Mouse (Mus musculus) forebrain, embryonic 14.5 days (tissue): ENCODE measurements around the gene Nhsl2. TPM values are rescaled to one million over a fixed set of nuclear protein-coding genes. Genes with fewer than 3 reads are reported as not detected.
"Not testable (repeated sequence)": the region's sequence is repeated elsewhere in the genome, so short reads cannot be mapped to it uniquely, and the experiment has no call there.

ENCODE experiments used
- ATAC-seq: fragments of 200-750 bp; cut with Nextera tagmentation; 2 replicates; pipeline ENCODE4 v1.8.0; 2017; ENCODE audit warnings: mild to moderate bottlenecking, moderate library complexity
- DNase-seq: peaks from one replicate; pipeline ENCODE4 v3.0.0-alpha.2; 2015; ENCODE audit warnings: low spot score
- H3K27ac ChIP-seq: fragments of 300-500 bp; sonication (generic); 2 replicates; pipeline ENCODE4 v1.5.1; 2014; ENCODE audit warnings: low read depth, mild to moderate bottlenecking, control low read depth, low read length, moderate library complexity
- H3K27me3 ChIP-seq: fragments of 300-500 bp; sonication (generic); replicated peaks from 2 replicates; pipeline ENCODE4 v1.6.1; 2014; ENCODE audit warnings: low read length, control low read depth, mixed read lengths; ENCODE audit not compliant: control insufficient read depth, insufficient read depth
- H3K36me3 ChIP-seq: fragments of 300-500 bp; sonication (generic); 2 replicates; pipeline ENCODE4 v1.6.1; 2014; ENCODE audit warnings: low read length, control low read depth; ENCODE audit not compliant: control insufficient read depth, insufficient read depth
- H3K4me1 ChIP-seq: fragments of 300-500 bp; sonication (generic); 2 replicates; pipeline ENCODE4 v1.6.1; 2014; ENCODE audit warnings: antibody characterized with exemption, low read length, control low read depth; ENCODE audit not compliant: control insufficient read depth, insufficient read depth
- H3K4me2 ChIP-seq: fragments of 300-500 bp; sonication (generic); 2 replicates; pipeline ENCODE4 v1.6.1; 2014; ENCODE audit warnings: mild to moderate bottlenecking, control low read depth, low read length
- H3K4me3 ChIP-seq: fragments of 300-500 bp; sonication (generic); 2 replicates; pipeline ENCODE4 v1.5.1; 2014; ENCODE audit warnings: low read depth, low read length, control low read depth
- H3K9ac ChIP-seq: fragments of 300-500 bp; sonication (generic); 2 replicates; pipeline ENCODE4 v1.6.1; 2014; ENCODE audit warnings: mild to moderate bottlenecking, low read length, control low read depth, moderate library complexity
- H3K9me3 ChIP-seq: fragments of 300-500 bp; sonication (generic); replicated peaks from 2 replicates; pipeline ENCODE4 v1.6.1; 2016; ENCODE audit warnings: low read length, control low read depth, mixed read lengths; ENCODE audit not compliant: control insufficient read depth
- WGBS: fragments of 180-500 bp; shearing (Covaris S2); extraction: QIAGEN DNeasy Blood & Tissue Kit; methylation state at CpG from one replicate; pipeline ENCODE4 v1.1.7; 2014; 5-methylcytosine and 5-hydroxymethylcytosine counted together
- polyA plus RNA-seq: library from polyadenylated mRNA; unstranded; fragments of >200 nt; fragmentation: Nextera tagmentation; extraction: Ambion mirVana; gene quantifications from 2 replicates; pipeline ENCODE4 v1.2.1, GENCODE M21; 2014

Nhsl2 gene
- 3.5 and 4.2 TPM in 2 replicates for polyA plus RNA-seq

- Histone ChIP-seq H3K4me2 (peak within 1 kb of the TSS; percentile 72), H3K27me3 (peaks cover 20% of the 10 kb centered on the region), H3K9me3 (no peaks in the 10 kb centered on the region), H3K4me1 (no peaks in the 10 kb centered on the region), H3K27ac (no peak within 1 kb of the TSS), H3K9ac (peak within 1 kb of the TSS; percentile 63), H3K36me3 (no peaks in the 10 kb centered on the region), H3K4me3 (peak within 1 kb of the TSS; percentile 39)
- ATAC-seq (peak; percentile 95), DNase-seq (peak; percentile 69)
- WGBS: 26% methylated on average over 52 of the region's 58 CpGs
These were observed at the start of gene Nhsl2 for GRCm38 (mm10) chrX:101849281-101849821. Gene Nhsl2, plus strand, starts transcription at chrX:101849385.

- DNase-seq: peak; percentile 41
- ATAC-seq: no peak
- 36% methylated on average over 2 of the region's 2 CpGs for WGBS
- H3K9me3 ChIP-seq: no peaks in the 10 kb centered on the region
- no peak overlapping the region for H3K27ac ChIP-seq
- no peak overlapping the region for H3K4me3 ChIP-seq
- H3K36me3 ChIP-seq: no peaks in the 10 kb centered on the region
- no peaks in the 10 kb centered on the region for H3K4me1 ChIP-seq
- H3K4me2 ChIP-seq: no peak overlapping the region
- H3K9ac ChIP-seq: no peak overlapping the region
- H3K27me3 ChIP-seq: no peaks in the 10 kb centered on the region
These were observed 43.7 kb upstream of the Nhsl2 start for GRCm38 (mm10) chrX:101805512-101805911.

- Histone ChIP-seq H3K27ac (no peak overlapping the region), H3K36me3 (no peaks in the 10 kb centered on the region), H3K4me1 (no peaks in the 10 kb centered on the region), H3K27me3 (no peaks in the 10 kb centered on the region), H3K9ac (no peak overlapping the region), H3K4me3 (no peak overlapping the region), H3K9me3 (no peaks in the 10 kb centered on the region), H3K4me2 (no peak overlapping the region)
- DNase-seq (no peak), ATAC-seq (no peak)
- WGBS: 61% methylated on average over 3 of the region's 3 CpGs
These were observed 37.4 kb upstream of the Nhsl2 start for GRCm38 (mm10) chrX:101811750-101812149.

- peak; percentile 1 for DNase-seq
- 71% methylated on average over 1 of the region's 1 CpGs for WGBS
- H3K36me3 ChIP-seq: no peaks in the 10 kb centered on the region
- no peak for ATAC-seq
- no peak overlapping the region for H3K27ac ChIP-seq
- no peak overlapping the region for H3K9ac ChIP-seq
- no peaks in the 10 kb centered on the region for H3K9me3 ChIP-seq
- H3K4me1 ChIP-seq: no peaks in the 10 kb centered on the region
- no peaks in the 10 kb centered on the region for H3K27me3 ChIP-seq
- H3K4me2 ChIP-seq: no peak overlapping the region
- H3K4me3 ChIP-seq: no peak overlapping the region
These were observed 30.0 kb upstream of the Nhsl2 start for GRCm38 (mm10) chrX:101819163-101819562.

GRCm38 (mm10) chrX:101819980-101820379, 29.2 kb upstream of the Nhsl2 start:
- ATAC-seq, H3K4me2 ChIP-seq: not testable (repeated sequence)

GRCm38 (mm10) chrX:101847191-101847795, 1.9 kb upstream of the Nhsl2 start:
- Histone ChIP-seq H3K9ac (no peak overlapping the region), H3K4me3 (no peak overlapping the region), H3K4me1 (no peaks in the 10 kb centered on the region), H3K27me3 (peaks cover 20% of the 10 kb centered on the region), H3K36me3 (no peaks in the 10 kb centered on the region), H3K9me3 (no peaks in the 10 kb centered on the region), H3K27ac (no peak overlapping the region), H3K4me2 (no peak overlapping the region)
- no peak for DNase-seq
- no peak for ATAC-seq
- WGBS: 62% methylated on average over 5 of the region's 5 CpGs

More at GRCm38 (mm10) chrX:101819980-101820379, 29.2 kb upstream of the Nhsl2 start:
- H3K27me3 ChIP-seq, H3K4me1 ChIP-seq, H3K27ac ChIP-seq, H3K4me3 ChIP-seq, H3K9me3 ChIP-seq, H3K36me3 ChIP-seq, DNase-seq, H3K9ac ChIP-seq: not testable (repeated sequence)

GRCm38 (mm10) chrX:101849901-101850551, 841 bp downstream of the Nhsl2 start:
- Histone ChIP-seq H3K9me3 (no peaks in the 10 kb centered on the region), H3K9ac (peak overlapping the region; percentile 63; the same call in 1 of the 2 replicates), H3K27ac (no peak overlapping the region), H3K4me1 (no peaks in the 10 kb centered on the region), H3K36me3 (no peaks in the 10 kb centered on the region), H3K27me3 (peaks cover 20% of the 10 kb centered on the region), H3K4me3 (peak overlapping the region; percentile 39), H3K4me2 (peak overlapping the region; percentile 72)
- WGBS: 34% methylated on average over 51 of the region's 59 CpGs
- peak; percentile 70 for ATAC-seq
- peak; percentile 22 for DNase-seq

GRCm38 (mm10) chrX:101851566-101852354, 2.6 kb downstream of the Nhsl2 start:
- no peak overlapping the region for H3K4me3 ChIP-seq
- ATAC-seq (no peak), DNase-seq (no peak)
- WGBS: 52% methylated on average over 7 of the region's 7 CpGs
- peaks cover 20% of the 10 kb centered on the region for H3K27me3 ChIP-seq
- H3K4me2 ChIP-seq: no peak overlapping the region
- H3K4me1 ChIP-seq: no peaks in the 10 kb centered on the region
- no peaks in the 10 kb centered on the region for H3K9me3 ChIP-seq
- no peaks in the 10 kb centered on the region for H3K36me3 ChIP-seq
- H3K27ac ChIP-seq: no peak overlapping the region
- H3K9ac ChIP-seq: no peak overlapping the region
